Mouse (Mus musculus): Measurements from ENCODE around the gene Metap1d.

The Metap1d gene

DNA sequence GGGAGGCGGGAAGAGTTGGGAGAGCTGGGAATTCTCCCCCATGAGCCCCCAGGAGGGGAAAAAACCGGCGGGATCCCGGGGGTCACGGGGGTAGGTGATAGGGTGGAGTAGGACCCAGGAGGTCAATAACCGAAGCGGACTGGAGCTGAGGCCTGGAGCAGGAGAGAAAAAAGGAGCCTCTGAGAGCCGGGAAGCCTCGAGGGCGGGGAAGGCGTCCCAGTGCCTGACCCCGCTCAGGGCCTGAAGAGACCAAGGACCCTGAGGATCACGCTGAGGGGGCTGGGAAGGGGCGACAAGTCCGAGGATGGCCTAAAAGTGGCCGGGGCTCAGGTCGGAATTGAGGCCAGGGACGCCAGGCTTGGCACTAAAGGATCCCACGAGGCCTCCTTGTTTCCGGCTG, 90.9 kb downstream of the Metap1d start:
- no peak for DNase-seq (ENCODE audit: low read depth, low spot score)

- DNase-seq (ENCODE audit: low read depth, low spot score): no peak
Measured at GRCm38 (mm10) chr2:71544391-71545285, 91.6 kb downstream of the Metap1d start.

DNA sequence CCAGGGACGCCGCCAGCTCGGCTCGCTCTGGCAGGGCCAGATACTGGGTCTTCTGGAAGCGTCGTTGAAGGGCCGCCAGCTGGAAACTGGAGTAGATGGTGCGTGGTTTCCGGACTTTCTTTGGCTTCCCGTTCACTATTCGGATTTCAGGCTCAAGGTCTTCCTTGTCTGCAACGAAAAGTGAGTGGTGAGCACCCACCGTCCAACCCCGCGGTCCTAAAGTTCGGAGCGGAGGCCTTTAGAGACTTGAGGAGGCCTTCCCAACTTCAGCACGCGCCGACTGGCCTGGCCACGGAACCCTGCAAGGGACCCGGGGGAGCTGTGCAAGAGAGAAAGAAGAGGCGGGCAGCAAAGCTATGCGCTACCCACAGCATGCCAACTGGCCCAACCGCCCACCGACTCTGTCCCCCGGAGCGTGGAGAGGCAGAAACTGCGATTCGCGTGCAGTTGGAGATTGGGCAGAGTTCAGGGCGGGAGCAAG, 92.4 kb downstream of the Metap1d start:
- DNase-seq (ENCODE audit: low read depth, low spot score): no peak

DNA sequence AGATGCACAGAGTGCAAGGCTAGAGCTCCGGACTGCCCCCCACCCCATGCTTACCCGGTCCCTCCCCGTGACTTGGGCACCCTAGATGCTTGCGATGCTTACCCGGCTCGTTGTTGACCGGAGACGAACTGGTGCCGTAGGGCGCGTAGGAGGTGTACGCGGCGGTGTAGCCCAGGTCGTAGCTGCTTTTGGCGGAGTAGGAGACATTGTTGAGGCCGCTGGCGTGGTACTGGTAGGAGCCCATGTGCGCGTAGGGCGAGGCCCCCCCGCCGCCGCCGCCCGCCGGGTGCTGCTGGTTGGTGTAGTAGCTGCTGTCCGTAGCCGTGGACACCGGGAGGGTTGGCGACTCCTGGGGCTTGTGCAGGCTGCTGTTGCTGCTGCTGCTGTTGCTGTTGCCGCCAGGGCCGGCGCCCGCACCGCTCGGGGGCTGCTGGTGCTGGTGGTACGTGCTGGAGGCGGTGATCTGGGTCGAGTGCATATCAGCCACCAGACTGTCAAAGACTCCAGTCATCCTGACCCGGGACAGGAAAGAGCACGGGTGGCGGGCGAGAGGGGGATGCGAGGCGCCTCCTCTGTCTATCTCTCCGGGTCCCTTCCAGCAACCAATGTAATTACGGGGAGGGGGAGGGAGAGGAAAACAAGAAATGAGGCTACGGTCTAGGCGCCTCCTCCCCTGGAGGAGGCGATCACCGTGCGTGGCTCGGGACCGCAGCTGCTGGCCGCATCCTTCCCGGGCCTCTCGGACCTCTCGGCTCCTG, 93.0 kb downstream of the Metap1d start:
- no peak for DNase-seq (ENCODE audit: low read depth, low spot score)

GRCm38 (mm10) chr2:71546640-71547071, 93.6 kb downstream of the Metap1d start, which contains the start of gene Dlx2:
Gene Dlx2, minus strand, starts transcription at chr2:71546754.
- no peak for DNase-seq (ENCODE audit: low read depth, low spot score)

- peak; percentile 73 for DNase-seq (ENCODE audit: low read depth, low spot score)
Measured at GRCm38 (mm10) chr2:71547829-71548228, 94.8 kb downstream of the Metap1d start.

- DNase-seq (ENCODE audit: low read depth, low spot score): no peak
Measured at GRCm38 (mm10) chr2:71550330-71550729, 97.3 kb downstream of the Metap1d start.

GRCm38 (mm10) chr2:71551704-71552103, 98.6 kb downstream of the Metap1d start:
- DNase-seq (ENCODE audit: low read depth, low spot score): no peak

GRCm38 (mm10) chr2:71556071-71556470, 103.0 kb downstream of the Metap1d start:
- no peak for DNase-seq (ENCODE audit: low read depth, low spot score)

GRCm38 (mm10) chr2:71566466-71566865, 113.4 kb downstream of the Metap1d start:
- DNase-seq (ENCODE audit: low read depth, low spot score): no peak

DNA sequence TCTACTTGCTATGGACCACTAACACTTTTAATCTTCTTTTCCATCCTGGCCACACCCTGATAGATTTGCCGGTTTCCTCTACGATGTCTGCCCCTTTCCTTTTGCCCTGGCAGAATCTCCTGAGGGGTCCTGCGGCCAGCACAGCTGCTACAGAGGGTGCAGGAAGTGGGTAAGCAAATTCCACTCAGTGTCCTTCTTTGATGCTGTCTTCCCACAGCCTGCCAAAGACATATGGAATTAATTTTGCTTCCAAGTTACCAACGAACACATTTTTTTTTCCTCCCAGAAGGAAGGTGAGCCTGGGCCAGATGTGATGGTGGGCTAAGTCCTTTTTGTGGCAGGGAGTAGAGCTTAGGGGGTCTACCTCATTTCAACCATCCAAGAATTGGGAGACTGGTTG, 120.7 kb downstream of the Metap1d start:
- no peak for DNase-seq (ENCODE audit: low read depth, low spot score)

Measured in retina, postnatal 7 days (tissue).